Mouse (Mus musculus) left cerebral cortex, adult 18-20 months (tissue): Measurements from ENCODE around the gene Mlph. TPM values are rescaled to one million over a fixed set of nuclear protein-coding genes. Genes with fewer than 3 reads are reported as not detected.

ENCODE experiments used
- DNase-seq, 2 experiments: peaks; one replicate each; pipeline ENCODE4 v3.0.0; 2021 to 2022; ENCODE audit warnings: low spot score in 2 of 2, mixed read lengths in 1 of 2
- total RNA-seq, 2 experiments: library from RNA; stranded (reverse); gene quantifications; 2 replicates each; pipeline ENCODE4 v1.2.3; 2021

Mlph gene
- total RNA-seq, 2 experiments from 2014 or later: 1.9 to 2.7 TPM

DNA sequence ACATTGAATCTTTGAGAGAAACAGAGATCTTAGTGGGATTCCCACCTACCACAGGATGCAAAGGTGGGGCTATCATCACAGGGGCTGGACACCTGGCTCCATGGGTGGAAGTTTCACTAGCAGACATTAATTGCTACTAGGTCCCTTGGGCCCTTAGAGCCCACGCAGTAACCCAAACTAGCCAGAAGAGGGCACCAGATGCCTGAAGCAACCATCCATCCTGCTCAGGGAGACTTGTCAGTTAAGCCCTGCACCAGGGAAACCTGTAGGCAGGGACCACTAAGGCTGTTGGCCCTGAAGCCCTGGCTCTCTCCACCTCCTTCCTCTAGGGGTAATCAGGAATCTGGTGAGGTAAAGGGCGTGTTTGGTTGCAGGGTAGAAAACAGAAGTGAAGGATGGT is 8.5 kb upstream of the Mlph start:
- DNase-seq: peak; percentile 45 to 48

GRCm38 (mm10) chr1:90909161-90909560 is 5.7 kb upstream of the Mlph start:
- DNase-seq: no peak

- DNase-seq: no peak
Observed at GRCm38 (mm10) chr1:90909631-90910152, 5.2 kb upstream of the Mlph start.

GRCm38 (mm10) chr1:90913231-90913630 is 1.7 kb upstream of the Mlph start:
- no peak for DNase-seq

DNA sequence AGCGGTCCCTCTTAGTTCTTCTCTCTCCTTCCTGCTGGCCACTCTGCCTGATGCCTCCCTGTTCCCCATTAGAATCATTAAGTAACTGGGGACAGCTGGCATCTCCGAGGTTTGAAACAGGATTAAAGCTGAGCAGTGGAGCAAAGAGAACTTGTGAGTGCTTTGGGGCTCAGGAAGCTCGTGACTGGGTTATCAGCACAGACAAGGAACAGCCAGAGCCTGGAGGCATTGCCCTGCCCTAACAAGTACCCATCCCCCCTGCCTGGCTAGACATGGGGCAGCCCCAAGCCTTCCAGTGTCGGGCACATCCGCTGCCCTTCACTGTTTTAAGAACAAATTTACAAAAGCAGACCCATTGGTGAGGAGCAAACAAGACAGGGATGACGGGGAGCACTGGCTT is 2.6 kb downstream of the Mlph start:
- DNase-seq: no peak

GRCm38 (mm10) chr1:90921687-90922086 is 6.8 kb downstream of the Mlph start:
- DNase-seq: no peak

GRCm38 (mm10) chr1:90926030-90926429 is 11.1 kb downstream of the Mlph start:
- no peak for DNase-seq

DNA sequence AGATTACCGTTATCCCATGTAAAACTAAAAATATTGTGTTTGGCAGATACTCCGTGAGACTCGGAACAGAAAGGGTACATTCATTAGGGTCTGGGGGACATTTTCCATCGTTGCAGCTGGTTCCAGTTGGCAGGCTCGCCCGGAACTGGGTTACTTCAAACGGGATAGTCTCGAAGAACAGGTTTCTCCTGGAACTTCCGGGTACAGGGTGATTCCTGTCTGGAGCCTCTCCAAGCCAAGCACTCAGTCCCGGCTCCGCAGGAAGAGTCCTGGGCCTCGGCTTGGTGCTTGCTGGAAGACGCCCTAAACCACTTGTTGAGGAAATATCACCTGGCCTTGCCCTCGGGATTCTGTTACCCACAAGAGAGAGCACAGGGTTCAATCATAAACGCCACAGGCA is 12.4 kb downstream of the Mlph start:
- DNase-seq: no peak

GRCm38 (mm10) chr1:90927929-90928574 is 13.2 kb downstream of the Mlph start:
- DNase-seq: no peak

DNA sequence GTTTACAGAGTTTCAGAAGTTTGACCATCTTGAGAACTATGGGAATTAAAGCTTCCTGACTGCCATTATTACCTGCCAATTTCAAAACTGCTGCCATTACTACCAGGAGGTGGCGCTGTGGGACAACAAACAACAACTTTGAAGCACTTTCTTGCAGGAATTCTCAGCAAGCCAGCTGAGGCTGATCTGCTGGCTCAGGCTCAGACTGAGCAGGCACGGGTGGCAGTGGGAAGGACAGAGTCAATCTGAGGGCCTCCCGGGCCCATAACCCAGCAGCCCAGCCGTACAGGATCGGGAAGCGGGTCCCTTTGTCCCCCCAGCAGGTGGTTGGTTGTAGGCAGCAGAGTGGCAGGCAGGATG is 13.7 kb downstream of the Mlph start:
- DNase-seq: peak; percentile 85 to 87

- DNase-seq: no peak
Observed at GRCm38 (mm10) chr1:90933001-90933400, 18.1 kb downstream of the Mlph start.

GRCm38 (mm10) chr1:90936990-90937389 is 22.1 kb downstream of the Mlph start:
- DNase-seq: no peak

DNA sequence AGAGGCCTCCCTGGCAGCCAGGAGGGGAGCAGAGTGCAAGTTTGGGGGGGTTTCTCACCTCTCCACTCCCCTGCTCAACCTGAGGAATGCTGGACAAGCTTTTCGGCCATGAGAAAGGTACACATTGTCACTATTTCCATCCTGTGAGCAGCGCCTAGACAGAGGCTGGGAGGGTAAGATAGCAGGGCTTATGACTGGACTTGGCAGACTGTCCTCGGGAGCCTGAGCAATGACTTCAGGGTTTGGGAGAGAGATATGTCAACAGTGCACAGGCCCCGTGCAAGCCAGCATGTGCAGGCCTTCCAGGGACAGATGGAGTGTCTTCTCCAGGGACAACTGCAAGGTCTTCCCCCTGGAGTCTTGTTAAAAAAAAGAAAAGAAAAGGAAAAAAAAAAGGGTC is 25.1 kb downstream of the Mlph start:
- no peak for DNase-seq

- no peak for DNase-seq
Observed at GRCm38 (mm10) chr1:90945171-90945570, 30.3 kb downstream of the Mlph start.

DNA sequence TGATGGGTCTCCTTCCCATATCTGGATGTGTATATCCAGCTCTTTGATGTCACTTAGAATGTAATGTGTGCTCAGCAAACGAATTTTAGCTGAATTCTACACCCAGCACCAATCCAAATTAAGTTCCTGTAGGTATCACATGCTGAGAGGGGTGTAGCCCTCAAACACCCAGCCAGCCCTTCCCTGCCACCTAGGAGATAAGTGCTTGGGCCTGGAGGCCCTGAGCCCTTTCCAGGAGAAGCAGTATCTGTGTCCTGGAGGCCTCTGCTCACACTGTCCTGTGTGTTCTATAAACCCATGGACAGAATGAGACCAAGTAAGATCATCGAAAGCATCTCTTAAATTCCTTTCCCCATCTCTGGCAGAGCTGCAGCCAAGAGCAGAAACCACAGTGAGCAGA is 32.4 kb downstream of the Mlph start:
- DNase-seq: no peak

- no peak for DNase-seq
Observed at GRCm38 (mm10) chr1:90949309-90949708, 34.4 kb downstream of the Mlph start.

DNA sequence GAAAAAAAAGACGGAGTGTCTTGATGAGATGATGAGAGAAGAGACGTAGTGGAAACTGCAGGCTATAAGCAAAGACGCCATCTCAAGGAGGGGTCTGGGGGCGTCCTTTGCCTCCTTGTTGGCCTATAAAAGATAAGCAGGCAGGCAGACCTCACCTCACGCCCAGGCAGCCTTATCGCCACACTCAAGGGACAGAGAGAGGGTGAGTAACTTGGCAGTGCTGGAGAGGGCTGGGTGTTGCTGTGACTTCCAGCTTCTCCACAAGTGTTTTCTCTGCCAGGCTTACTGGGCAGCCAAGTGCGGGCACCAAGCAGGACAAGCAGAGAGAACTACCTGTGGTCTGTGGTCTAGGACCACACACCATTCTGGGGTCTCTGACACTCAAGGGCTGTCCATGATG is 36.8 kb downstream of the Mlph start:
- no peak for DNase-seq

DNA sequence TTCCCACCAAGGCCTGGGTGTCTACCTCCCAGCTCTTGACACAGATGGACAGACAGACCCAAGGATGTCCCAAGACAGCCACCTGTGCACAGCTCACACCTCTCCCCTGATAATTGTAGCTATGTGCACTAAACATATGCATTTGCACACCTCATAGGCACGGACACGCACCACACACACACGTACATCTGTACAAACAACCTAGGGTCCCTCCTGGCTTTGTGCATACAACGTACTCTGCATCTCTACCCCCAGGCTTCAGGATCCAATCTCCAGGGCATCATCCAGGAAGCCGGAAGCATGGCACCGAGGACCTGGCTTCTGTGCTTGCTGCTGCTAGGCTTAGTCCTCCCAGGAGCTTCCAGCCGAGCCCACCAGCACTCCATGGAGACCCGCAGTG is 37.9 kb downstream of the Mlph start, which contains the start of gene Prlh:
Gene Prlh (plus strand): TSS at position 301 of the 400 bp plus-strand sequence.
- no peak for DNase-seq

DNA sequence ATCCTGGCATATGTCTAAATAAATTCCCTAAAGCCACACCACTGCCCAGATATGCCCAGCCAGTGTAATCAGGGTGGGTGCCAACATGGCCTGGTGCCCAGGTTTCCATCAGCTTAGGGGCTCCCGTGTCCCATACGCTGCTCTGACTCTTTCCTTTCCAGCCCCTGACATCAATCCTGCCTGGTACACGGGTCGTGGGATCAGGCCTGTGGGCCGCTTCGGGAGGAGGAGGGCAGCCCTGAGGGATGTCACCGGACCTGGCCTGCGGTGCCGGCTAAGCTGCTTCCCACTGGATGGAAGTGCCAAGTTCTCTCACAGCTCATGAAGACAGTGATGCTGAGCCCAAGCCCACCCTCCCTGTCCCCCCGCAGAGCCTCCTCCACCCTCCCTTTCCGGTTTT is 38.8 kb downstream of the Mlph start:
- DNase-seq: no peak

- peak; percentile 39 to 66 for DNase-seq
Observed at GRCm38 (mm10) chr1:90956245-90957096, 41.6 kb downstream of the Mlph start.

DNA sequence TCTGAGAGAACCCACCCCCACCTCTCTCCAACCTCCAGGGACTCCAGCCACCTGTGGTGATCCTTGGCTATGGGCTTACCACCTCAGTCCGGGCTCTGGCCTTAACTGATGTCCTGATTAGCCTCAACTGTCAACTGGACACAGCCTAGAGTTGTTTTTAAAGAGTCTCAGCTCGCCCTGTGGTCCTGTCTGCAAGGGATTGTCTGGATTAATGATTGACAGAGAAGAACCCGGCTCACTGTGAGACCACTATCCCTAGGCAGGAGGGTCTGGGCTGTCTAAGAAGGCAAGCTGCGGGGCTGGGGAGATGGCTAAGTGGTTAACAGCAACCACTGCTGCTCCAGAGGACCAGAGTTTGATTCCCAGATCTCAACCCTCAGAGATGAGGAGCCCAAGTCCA is 47.6 kb downstream of the Mlph start:
- DNase-seq: no peak

- DNase-seq: no peak
Observed at GRCm38 (mm10) chr1:90962994-90963393, 48.1 kb downstream of the Mlph start.
